Mouse (Mus musculus): ENCODE results near the gene Chrm5. TPM values are rescaled to one million over a fixed set of nuclear protein-coding genes. Genes with fewer than 3 reads are reported as not detected.

The Chrm5 gene
- polyA plus RNA-seq, 1 experiment from 2014 or later: not detected

DNA sequence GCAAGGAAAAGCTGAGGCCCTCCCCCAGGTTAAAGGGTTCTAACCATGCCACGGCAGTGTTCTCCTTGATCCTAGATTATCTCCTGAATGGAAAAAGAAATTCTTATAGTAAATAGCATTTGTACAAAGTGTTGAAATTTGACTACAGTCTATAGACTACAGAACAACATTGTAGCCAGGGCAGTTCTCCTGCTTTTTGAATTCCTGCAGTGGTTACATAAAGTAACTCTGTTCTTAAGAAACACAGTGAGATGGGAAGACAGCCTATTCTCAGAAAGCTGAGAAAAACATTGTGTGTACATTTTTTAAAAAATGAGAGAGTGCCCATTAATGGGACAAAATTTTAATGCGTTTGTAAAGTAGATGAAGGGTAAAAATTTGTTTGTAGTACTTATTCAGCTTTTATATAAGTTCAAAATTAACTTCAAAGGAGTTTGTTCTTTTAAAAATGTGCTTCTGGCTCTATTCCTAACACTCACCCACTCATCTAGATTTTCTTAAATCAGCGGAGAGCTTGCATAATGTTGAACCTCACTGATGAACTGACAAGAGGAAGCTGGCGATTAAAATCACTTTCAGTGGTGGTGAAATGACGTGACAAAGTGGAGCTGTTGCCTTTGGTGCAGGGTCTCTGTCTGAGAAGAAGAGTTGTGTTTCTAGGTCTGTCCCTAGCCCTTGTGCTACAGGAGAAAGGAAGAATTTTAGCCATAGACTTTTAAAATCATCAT is 5.4 kb downstream of the Chrm5 start:
- no peak overlapping the region for H3K4me3 ChIP-seq (ENCODE audit: low read depth, low read length)
- no peaks in the 10 kb centered on the region for H3K27me3 ChIP-seq (ENCODE audit: control insufficient read depth, insufficient read depth, low read length)
- no peak overlapping the region for H3K4me2 ChIP-seq (replicated peaks; ENCODE audit: low read depth)
- H3K36me3 ChIP-seq (ENCODE audit: control insufficient read depth, insufficient read depth, low read length): no peaks in the 10 kb centered on the region
- H3K4me1 ChIP-seq (replicated peaks; ENCODE audit: control insufficient read depth, insufficient read depth): no peaks in the 10 kb centered on the region
- TF ChIP-seq CTCF (IDR thresholded peaks at IDR 0.05; ENCODE audit: low read depth) (no peak), EP300 (optimal IDR thresholded peaks at IDR 0.05) (no peak)
- no peaks in the 10 kb centered on the region for H3K9me3 ChIP-seq (ENCODE audit: control insufficient read depth, low read length)
- WGBS: 57% methylated on average over 5 of the region's 5 CpGs
- no peak for ATAC-seq (ENCODE audit: low FRiP score, low TSS enrichment)
- no peak for DNase-seq (ENCODE audit: low spot score)
- H3K27ac ChIP-seq (replicated peaks): no peak overlapping the region
- no peak overlapping the region for H3K9ac ChIP-seq (ENCODE audit: low read length)

DNA sequence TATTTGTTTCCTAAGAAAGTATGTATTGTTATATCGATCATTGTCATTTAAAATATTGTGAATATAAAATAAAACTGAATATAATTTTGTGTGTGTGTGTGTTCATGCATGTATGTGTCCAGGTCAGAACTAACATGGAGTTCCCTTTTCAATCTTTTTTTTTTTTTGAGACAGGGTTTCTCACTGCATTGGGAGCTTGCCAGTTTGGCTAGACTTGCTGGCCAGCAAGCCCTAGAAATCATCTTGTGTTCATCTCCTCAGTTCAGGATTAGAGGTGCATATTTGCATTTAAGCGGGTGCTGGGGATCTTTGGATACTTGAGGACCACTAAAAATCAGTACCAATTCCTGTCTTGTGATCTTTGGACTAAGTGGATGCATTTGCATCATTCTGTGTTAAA is 8.5 kb downstream of the Chrm5 start:
- DNase-seq (ENCODE audit: low spot score) (no peak), ATAC-seq (ENCODE audit: low FRiP score, low TSS enrichment) (no peak)
- H3K4me2 ChIP-seq (replicated peaks; ENCODE audit: low read depth): no peak overlapping the region
- H3K27ac ChIP-seq (replicated peaks): no peak overlapping the region
- no peak for TF ChIP-seq EP300 (optimal IDR thresholded peaks at IDR 0.05)
- no peak for TF ChIP-seq CTCF (IDR thresholded peaks at IDR 0.05; ENCODE audit: low read depth)
- H3K9me3 ChIP-seq (ENCODE audit: control insufficient read depth, low read length): no peaks in the 10 kb centered on the region
- H3K9ac ChIP-seq (ENCODE audit: low read length): no peak overlapping the region
- H3K4me1 ChIP-seq (replicated peaks; ENCODE audit: control insufficient read depth, insufficient read depth): no peaks in the 10 kb centered on the region
- H3K36me3 ChIP-seq (ENCODE audit: control insufficient read depth, insufficient read depth, low read length): peaks cover 7% of the 10 kb centered on the region
- no peaks in the 10 kb centered on the region for H3K27me3 ChIP-seq (ENCODE audit: control insufficient read depth, insufficient read depth, low read length)
- H3K4me3 ChIP-seq (ENCODE audit: low read depth, low read length): no peak overlapping the region
- WGBS: 93% methylated on average over 2 of the region's 2 CpGs

DNA sequence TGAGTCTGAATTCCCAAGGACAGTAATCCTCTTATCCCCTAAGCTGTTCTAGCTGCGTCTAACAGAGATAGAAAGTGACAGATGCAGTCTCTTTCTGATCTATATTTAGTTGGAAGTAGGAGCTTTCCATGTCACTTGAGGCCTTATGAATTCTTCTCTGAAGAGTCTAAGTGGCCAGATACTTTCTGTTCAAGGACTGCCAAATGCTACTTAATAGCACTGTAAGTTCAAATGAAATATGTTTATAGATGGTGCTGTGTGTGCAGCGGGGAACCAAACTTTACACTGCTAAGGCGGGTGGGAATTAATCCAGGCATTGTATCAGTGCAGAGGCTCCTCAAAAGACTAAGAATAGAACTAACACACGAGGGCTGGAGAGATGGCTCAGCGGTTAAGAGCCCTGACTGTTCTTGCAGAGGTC is 9.6 kb downstream of the Chrm5 start:
- ATAC-seq (ENCODE audit: low FRiP score, low TSS enrichment) (no peak), DNase-seq (ENCODE audit: low spot score) (no peak)
- Histone ChIP-seq H3K9me3 (ENCODE audit: control insufficient read depth, low read length) (no peaks in the 10 kb centered on the region), H3K27ac (replicated peaks) (no peak overlapping the region), H3K9ac (ENCODE audit: low read length) (no peak overlapping the region), H3K4me3 (ENCODE audit: low read depth, low read length) (no peak overlapping the region), H3K4me2 (replicated peaks; ENCODE audit: low read depth) (no peak overlapping the region), H3K4me1 (replicated peaks; ENCODE audit: control insufficient read depth, insufficient read depth) (no peaks in the 10 kb centered on the region), H3K27me3 (ENCODE audit: control insufficient read depth, insufficient read depth, low read length) (no peaks in the 10 kb centered on the region), H3K36me3 (ENCODE audit: control insufficient read depth, insufficient read depth, low read length) (peaks cover 11% of the 10 kb centered on the region)
- 62% methylated on average over 5 of the region's 5 CpGs for WGBS
- TF ChIP-seq EP300 (optimal IDR thresholded peaks at IDR 0.05) (no peak), CTCF (IDR thresholded peaks at IDR 0.05; ENCODE audit: low read depth) (no peak)

DNA sequence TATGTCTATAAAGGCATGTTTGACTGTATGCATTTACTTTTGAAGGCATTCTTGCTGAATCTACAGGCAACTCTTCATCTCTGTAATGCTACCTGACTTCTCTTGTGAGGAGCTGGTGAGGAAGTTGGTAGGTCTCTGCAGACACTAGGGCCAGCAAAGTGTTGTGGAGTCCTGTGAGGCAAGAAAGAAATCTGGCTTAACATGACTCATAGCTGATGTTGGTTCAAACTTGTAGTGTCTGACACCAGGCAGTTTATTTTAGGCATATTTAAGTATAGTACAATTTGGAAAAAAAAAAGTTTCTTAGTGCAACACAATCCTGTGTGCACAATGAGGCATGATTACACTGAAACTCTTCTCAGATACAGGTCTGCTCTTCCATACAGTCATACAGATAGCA is 11.0 kb downstream of the Chrm5 start:
- Histone ChIP-seq H3K9ac (ENCODE audit: low read length) (no peak overlapping the region), H3K4me1 (replicated peaks; ENCODE audit: control insufficient read depth, insufficient read depth) (no peaks in the 10 kb centered on the region), H3K27me3 (ENCODE audit: control insufficient read depth, insufficient read depth, low read length) (no peaks in the 10 kb centered on the region), H3K4me3 (ENCODE audit: low read depth, low read length) (no peak overlapping the region), H3K4me2 (replicated peaks; ENCODE audit: low read depth) (no peak overlapping the region), H3K36me3 (ENCODE audit: control insufficient read depth, insufficient read depth, low read length) (peaks cover 14% of the 10 kb centered on the region), H3K9me3 (ENCODE audit: control insufficient read depth, low read length) (no peaks in the 10 kb centered on the region), H3K27ac (replicated peaks) (no peak overlapping the region)
- no peak for TF ChIP-seq CTCF (IDR thresholded peaks at IDR 0.05; ENCODE audit: low read depth)
- ATAC-seq (ENCODE audit: low FRiP score, low TSS enrichment): no peak
- DNase-seq (ENCODE audit: low spot score): no peak

DNA sequence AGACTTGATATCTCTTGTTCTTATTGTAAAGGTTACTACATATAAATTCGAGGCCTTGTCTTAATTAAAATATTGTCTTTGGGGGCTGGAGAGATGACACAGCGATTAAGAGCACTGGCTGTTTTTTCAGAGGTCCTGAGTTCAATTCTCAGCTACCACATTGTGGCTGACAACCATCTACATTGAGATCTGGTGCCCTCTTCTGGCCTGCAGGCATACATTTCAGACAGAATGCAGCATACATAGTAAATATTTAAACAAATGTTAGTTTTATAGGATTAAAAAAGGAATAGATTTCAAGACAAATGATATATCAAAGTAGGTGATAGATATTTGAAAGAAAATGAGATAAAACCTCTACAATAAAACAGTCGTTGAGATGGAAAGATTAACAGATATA is 20.0 kb downstream of the Chrm5 start:
- Histone ChIP-seq H3K9me3 (ENCODE audit: control insufficient read depth, low read length) (no peaks in the 10 kb centered on the region), H3K4me3 (ENCODE audit: low read depth, low read length) (no peak overlapping the region), H3K27me3 (ENCODE audit: control insufficient read depth, insufficient read depth, low read length) (no peaks in the 10 kb centered on the region), H3K4me1 (replicated peaks; ENCODE audit: control insufficient read depth, insufficient read depth) (no peaks in the 10 kb centered on the region), H3K36me3 (ENCODE audit: control insufficient read depth, insufficient read depth, low read length) (peaks cover 8% of the 10 kb centered on the region; the same call in 1 of the 2 replicates), H3K9ac (ENCODE audit: low read length) (no peak overlapping the region), H3K27ac (replicated peaks) (no peak overlapping the region), H3K4me2 (replicated peaks; ENCODE audit: low read depth) (no peak overlapping the region)
- TF ChIP-seq EP300 (optimal IDR thresholded peaks at IDR 0.05) (no peak), CTCF (IDR thresholded peaks at IDR 0.05; ENCODE audit: low read depth) (peak; percentile 48)
- DNase-seq (ENCODE audit: low spot score) (no peak), ATAC-seq (ENCODE audit: low FRiP score, low TSS enrichment) (no peak)
- WGBS: 96% methylated on average over 3 of the region's 3 CpGs

DNA sequence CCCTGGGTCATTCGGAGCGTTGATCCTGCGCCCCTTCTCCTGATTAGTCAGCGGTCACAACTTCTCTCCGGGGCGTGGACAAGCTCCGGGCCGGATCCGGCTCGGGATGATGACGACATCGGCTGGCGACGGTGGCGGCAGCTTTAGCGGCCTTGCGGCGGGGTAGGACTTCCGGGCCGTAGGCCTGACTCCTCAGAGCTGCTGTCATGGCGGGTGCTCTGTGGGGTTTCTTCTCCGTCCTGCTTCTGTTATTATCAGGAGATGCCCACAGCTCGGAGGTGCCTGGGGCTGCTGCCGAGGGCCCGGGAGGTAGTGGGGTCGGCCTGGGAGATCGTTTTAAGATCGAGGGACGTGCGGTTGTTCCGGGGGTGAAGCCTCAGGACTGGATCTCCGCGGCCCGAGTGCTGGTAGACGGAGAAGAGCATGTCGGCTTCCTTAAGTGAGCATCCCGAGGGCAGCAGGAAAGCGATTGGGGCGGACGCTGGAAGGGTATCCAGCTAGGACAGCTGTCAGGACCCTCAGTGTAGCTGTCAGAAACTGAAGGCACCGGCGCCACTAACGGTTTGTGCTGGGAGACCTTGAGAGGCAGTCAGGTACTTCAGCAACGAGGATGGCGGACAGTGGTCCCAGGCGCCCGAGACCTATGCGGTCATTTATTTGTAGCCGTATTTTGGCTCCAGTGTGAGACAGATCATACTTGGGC is 25.6 kb downstream of the Chrm5 start, which contains the start of gene Emc7:
TSS of gene Emc7 (plus strand) at position 136 of the 703 bp plus-strand sequence.
- peak within 1 kb of the TSS; percentile 86 for H3K27ac ChIP-seq (replicated peaks)
- ATAC-seq (ENCODE audit: low FRiP score, low TSS enrichment) (peak; percentile 99), DNase-seq (ENCODE audit: low spot score) (peak; percentile 98)
- peaks cover 2% of the 10 kb centered on the region; the same call in 1 of the 2 replicates for H3K36me3 ChIP-seq (ENCODE audit: control insufficient read depth, insufficient read depth, low read length)
- H3K4me1 ChIP-seq (replicated peaks; ENCODE audit: control insufficient read depth, insufficient read depth): no peaks in the 10 kb centered on the region
- peak within 1 kb of the TSS; percentile 89 for H3K4me3 ChIP-seq (ENCODE audit: low read depth, low read length)
- H3K4me2 ChIP-seq (replicated peaks; ENCODE audit: low read depth): peak within 1 kb of the TSS; percentile 77
- TF ChIP-seq EP300 (optimal IDR thresholded peaks at IDR 0.05): no peak
- 0 out of 2 replicates have a peak, but pooled peaks have one; percentile 11 for TF ChIP-seq CTCF (IDR thresholded peaks at IDR 0.05; ENCODE audit: low read depth)
- no peaks in the 10 kb centered on the region for H3K27me3 ChIP-seq (ENCODE audit: control insufficient read depth, insufficient read depth, low read length)
- WGBS: under 1% methylated on average over 49 of the region's 49 CpGs
- H3K9ac ChIP-seq (ENCODE audit: low read length): peak within 1 kb of the TSS; percentile 92
- H3K9me3 ChIP-seq (ENCODE audit: control insufficient read depth, low read length): no peaks in the 10 kb centered on the region
